Mouse (Mus musculus): ENCODE data around the gene Mthfs.

- TF ChIP-seq CTCF (IDR thresholded peaks at IDR 0.05; ENCODE audit: control insufficient read depth, insufficient read depth, insufficient replicate concordance, low read depth, low read length) (no peak), POLR2A (IDR thresholded peaks at IDR 0.05; ENCODE audit: control insufficient read depth, low read depth, low read length) (no peak)
Measured at GRCm38 (mm10) chr9:89311649-89312048, 101.2 kb downstream of the Mthfs start.

Measured in testis, adult 2 months (tissue).